Mouse (Mus musculus) urinary bladder, adult 2 months (tissue): ENCODE data around the gene Mbnl1. TPM values are rescaled to one million over a fixed set of nuclear protein-coding genes. Genes with fewer than 3 reads are reported as not detected.
"Not testable (repeated sequence)": the region's sequence is repeated elsewhere in the genome, so short reads cannot be mapped to it uniquely, and the experiment has no call there.

Source experiments
- DNase-seq: peaks from one replicate; pipeline ENCODE4 v3.0.0; 2022; ENCODE audit warnings: low spot score
- polyA plus RNA-seq: library from polyadenylated mRNA; depleted of rRNA; stranded (reverse); fragments of >200 nt; gene quantifications from 2 replicates; pipeline ENCODE4 v1.2.3, GENCODE M21; 2012; rRNA removed

Gene Mbnl1
- 86.2 and 115 TPM in 2 replicates for polyA plus RNA-seq

DNA sequence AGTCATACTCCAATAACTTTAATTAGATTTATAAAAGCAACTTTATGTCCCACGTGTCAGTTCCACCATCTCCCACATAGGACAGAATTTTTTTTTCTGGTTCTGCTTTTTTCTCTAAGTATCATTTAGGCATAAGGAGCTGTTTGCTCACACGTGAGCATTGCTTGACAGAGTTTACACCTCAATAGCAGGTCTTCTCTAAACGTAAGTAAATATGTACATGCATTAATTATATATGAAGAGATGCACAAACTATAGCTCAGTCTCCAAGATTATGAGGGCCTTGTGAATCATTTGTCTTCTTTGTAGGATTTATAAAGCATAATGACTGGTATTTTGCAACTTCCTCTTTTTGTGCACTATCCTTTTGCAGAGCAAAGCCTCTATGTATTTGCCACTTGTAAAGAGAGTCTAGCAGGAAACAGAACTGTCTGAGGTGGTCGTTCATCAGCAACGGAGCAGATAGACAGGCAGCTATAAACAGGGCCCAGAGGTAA is at the start of gene Mbnl1:
Mbnl1 (plus strand) TSS at position 150 of the 497 bp plus-strand sequence.
- no peak for DNase-seq

DNA sequence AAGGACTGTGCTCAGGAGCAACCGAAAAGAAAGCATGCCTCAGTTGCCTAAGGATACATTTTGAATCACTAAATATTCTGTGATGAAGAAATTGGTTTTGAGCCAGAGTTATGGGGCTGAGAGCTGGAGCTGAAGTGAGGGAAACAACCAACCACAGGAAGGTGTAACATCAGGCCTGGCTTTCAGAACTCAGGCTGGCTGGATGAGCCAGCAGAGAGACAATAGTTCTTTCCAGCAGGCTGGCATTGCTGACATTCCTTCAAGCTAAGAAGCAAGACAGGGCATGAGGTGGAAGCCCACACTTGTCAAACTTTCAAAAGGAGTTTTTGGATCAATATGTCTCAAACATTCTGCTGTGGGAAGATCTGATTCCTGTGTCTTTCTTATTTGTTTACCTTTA is 48.5 kb upstream of the Mbnl1 start:
- no peak for DNase-seq

- DNase-seq = no peak
These were observed 43.6 kb upstream of the Mbnl1 start for GRCm38 (mm10) chr3:60429049-60429448.

DNA sequence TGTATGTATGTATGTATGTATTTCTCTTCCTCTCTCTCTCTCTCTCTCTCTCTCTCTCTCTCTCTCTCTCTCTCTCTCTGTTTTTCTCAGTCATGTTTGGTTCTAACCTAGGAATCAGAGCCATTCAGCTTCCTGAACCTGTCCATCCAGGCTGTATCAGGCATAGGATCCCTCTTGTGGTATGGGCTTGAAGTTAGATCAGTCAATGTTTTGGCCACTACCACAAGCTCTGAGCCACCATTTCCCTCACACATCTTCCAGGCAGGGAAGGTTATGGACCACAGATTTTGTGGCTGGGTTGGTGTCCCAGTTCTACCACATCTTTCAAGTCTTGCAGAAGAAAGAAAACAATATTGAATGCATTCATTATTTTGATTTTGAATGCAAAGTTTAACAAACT is 35.4 kb upstream of the Mbnl1 start:
- no peak for DNase-seq

DNA sequence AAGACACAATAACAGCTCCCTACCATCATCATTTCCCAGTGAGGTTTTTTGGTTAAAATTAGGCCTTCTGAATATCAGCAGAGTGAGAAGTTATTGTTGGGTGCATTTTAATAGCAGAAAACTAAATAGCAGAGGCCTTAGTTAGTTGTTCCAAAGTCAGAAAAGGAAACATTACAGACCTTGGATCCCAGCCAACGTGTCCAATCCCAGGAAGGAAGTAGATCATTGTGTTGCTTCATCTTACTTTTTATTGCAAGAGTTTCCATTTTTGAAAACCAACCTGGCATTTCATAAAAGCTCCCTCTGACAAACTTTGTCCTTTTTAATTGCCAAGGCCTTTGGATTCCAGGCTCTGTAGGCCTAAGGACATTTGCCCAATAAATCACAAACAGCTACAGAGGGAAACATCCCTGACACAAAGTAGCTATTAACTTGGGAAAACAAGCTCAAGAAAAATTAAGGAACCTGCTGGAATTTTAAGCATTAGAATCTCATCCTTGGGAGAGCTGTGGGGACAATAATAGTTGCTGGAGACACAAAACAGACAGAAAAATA is 34.9 kb upstream of the Mbnl1 start:
- DNase-seq = no peak

- no peak for DNase-seq
These were observed 33.9 kb upstream of the Mbnl1 start for GRCm38 (mm10) chr3:60438715-60439114.

- DNase-seq = no peak
These were observed 10.7 kb upstream of the Mbnl1 start for GRCm38 (mm10) chr3:60461828-60462521.

- not testable (repeated sequence) for DNase-seq
These were observed 4.0 kb upstream of the Mbnl1 start for GRCm38 (mm10) chr3:60468667-60469066.

- DNase-seq = not testable (repeated sequence)
These were observed 3.3 kb upstream of the Mbnl1 start for GRCm38 (mm10) chr3:60469170-60469805.

DNA sequence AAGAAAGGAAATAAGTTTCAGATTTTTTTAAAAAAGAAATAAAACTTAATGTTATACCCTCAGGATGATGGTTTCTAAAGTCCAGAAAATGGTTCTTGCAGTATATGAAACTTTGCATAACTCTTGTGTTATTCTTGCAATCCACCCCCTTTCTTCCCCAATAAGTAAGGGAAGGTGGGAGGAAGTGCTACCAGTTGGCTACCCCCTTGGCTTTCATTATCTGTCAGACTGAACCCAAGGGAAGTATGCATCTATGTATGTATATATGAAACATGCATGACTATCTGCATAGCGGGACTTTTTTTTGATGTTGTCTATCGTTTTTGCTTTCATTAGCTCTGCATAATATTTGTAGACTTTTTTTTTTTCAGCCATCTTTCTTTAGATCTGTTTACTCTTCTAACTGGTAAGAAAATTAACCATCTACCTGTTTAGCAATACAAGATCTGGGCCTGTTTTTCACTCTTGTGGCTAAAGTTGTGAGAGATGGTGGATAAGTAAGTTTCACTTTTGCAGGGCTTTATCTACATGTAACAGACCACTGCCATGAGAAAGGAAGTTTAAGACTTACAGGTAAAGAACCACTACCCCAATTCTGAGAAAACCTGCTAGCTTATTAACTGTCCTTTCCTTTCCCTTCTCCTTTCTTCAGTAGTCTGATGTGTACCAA is 484 bp upstream of the Mbnl1 start:
- DNase-seq = no peak

- DNase-seq = no peak
These were observed 1.4 kb downstream of the Mbnl1 start for GRCm38 (mm10) chr3:60473861-60474653.

DNA sequence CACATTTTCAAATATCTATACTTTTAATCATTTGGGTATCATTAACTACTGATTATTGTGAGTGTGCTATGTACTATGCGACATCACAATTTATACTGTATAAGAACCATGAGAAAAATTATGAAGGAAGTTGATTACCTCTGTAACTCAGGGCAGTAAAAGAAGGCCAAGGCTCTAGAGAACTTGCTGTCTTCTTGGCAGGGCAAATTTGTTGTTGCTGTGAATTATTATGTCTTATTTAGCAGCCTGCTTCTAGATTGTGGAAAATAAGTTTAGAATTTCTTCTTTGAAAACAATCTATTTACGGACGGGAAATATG is 2.0 kb downstream of the Mbnl1 start:
- DNase-seq = no peak

- DNase-seq = no peak
These were observed 2.4 kb downstream of the Mbnl1 start for GRCm38 (mm10) chr3:60475055-60475454.

- DNase-seq = no peak
These were observed 4.2 kb downstream of the Mbnl1 start for GRCm38 (mm10) chr3:60476751-60477255.

GRCm38 (mm10) chr3:60478433-60478832 is 5.8 kb downstream of the Mbnl1 start:
- DNase-seq = no peak

DNA sequence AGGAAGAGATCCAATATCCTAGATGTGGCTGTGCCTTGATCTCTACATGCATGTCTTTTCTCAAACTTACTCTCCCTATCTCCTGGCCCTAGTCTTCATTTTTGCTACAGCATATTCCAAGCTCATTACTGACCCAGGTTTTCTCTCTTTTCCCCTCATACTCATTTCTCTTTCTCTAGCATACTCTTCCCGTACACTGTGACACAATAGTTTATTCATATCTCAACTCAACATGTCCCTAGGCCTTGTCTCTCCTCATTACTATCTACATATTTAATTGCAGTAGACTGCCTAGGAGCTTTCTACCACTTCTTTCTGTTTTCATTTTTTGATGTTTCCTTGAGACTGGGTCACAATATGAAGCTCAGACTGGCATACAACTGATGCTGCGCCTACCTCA is 8.1 kb downstream of the Mbnl1 start:
- no peak for DNase-seq

- no peak for DNase-seq
These were observed 9.2 kb downstream of the Mbnl1 start for GRCm38 (mm10) chr3:60481740-60482399.

DNA sequence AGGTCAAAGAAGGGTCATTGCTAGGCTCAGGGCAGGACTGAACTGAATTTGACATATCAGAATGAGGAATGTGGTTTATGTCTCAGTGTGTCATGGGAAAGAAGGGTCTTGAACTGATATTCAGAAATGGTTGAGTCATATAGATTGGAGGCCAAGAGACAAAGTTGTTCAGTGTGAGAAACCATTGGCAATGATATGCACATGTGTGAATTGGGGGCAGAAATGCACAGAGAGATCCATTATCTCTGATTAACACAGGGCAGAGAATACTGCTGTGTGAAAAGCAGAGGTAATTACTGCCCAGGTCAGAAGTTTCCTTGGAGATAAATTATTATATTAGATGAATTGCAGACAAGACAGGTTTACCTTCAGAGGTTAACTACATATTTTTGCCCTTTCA is 10.7 kb downstream of the Mbnl1 start:
- no peak for DNase-seq

DNA sequence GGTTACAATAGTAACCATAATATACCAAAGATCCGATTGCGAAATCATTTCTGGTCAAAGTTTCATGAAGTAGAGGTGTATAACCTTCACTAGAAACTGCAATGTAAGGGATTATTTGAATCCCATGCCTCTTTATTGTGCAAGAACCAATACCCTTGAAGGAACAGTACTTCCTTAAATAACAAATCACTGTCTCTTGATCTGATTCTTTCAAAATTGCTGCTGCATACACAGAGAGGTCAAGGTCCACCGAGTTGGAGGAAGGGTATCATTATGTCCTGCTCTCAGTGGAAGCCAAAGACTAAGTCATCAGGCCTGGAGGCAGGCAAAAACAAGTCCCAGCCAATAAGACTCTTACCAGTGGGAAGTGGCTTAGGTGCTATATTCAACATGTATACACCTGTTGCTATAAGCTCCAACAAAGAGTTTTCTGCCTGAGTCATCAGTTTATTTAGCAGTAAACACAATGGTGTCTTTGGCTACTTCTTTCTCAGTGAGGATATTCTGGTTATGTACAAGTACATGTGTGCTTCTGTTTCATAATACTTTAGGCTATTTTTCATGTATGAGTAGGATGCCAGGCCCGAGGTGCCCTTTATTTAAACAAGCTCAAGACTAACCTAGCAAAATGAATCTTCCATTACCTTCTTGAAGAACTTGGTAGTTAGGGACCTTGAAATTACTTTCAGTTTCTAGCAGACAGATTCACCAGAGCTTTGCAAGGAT is 13.5 kb downstream of the Mbnl1 start:
- no peak for DNase-seq

DNA sequence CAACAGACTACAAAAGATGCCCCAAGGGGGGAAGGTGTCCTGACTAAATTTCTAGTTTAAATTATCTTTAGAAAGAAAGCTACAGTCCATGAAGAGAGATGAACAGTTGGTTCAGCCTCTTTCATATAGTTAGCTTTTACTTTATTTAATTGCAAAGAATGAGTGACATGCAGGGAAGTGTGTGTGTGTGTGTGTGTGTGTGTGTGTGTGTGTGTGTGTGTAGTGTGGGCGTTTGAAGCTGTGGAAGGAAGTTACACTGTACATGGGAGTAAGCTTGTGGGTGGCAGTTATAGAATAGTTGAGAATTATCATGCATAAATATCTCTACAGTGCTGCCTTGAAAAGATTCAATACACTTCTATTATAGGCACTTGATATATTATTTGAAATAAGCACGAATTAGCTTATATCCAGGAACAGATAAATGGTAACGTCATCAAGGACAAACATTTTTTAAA is 14.1 kb downstream of the Mbnl1 start:
- no peak for DNase-seq
